Mouse (Mus musculus) thymus, adult 2 months (tissue): ENCODE data around the gene Pigl. TPM values are rescaled to one million over a fixed set of nuclear protein-coding genes. Genes with fewer than 3 reads are reported as not detected.

ENCODE experiments used
- DNase-seq: peaks from one replicate; pipeline ENCODE4 v3.0.0; 2021
- H3K27ac ChIP-seq: fragments of 200-500 bp; 2 replicates; pipeline ENCODE4 v1.5.1; 2012; ENCODE audit warnings: low read length, control low read depth; ENCODE audit not compliant: control insufficient read depth, insufficient read depth
- H3K27me3 ChIP-seq: fragments of 200-500 bp; 2 replicates; pipeline ENCODE4 v1.6.1; 2012; ENCODE audit warnings: mild to moderate bottlenecking, low read length, moderate library complexity, mixed read lengths; ENCODE audit not compliant: control insufficient read depth, insufficient read depth
- H3K36me3 ChIP-seq: fragments of 200-500 bp; 2 replicates; pipeline ENCODE4 v1.6.1; 2012; ENCODE audit warnings: mild to moderate bottlenecking, low read length, moderate library complexity; ENCODE audit not compliant: control insufficient read depth, insufficient read depth
- H3K4me1 ChIP-seq: fragments of 200-500 bp; replicated peaks from 2 replicates; pipeline ENCODE4 v1.6.1; 2012; ENCODE audit warnings: low read length; ENCODE audit not compliant: control insufficient read depth, insufficient read depth
- H3K4me3 ChIP-seq: fragments of 200-500 bp; 2 replicates; pipeline ENCODE4 v1.5.1; 2012; ENCODE audit warnings: mild to moderate bottlenecking, low read length, control low read depth, moderate library complexity; ENCODE audit not compliant: control insufficient read depth, insufficient read depth
- CTCF ChIP-seq: fragments of 200-500 bp; IDR thresholded peaks from 2 replicates; pipeline ENCODE4 v1.5.1; 2012; ENCODE audit warnings: mild to moderate bottlenecking, control low read depth, low read length, moderate library complexity, borderline replicate concordance; ENCODE audit not compliant: control insufficient read depth, poor library complexity, insufficient read depth; ENCODE audit errors: extremely low read depth
- POLR2A ChIP-seq: fragments of 200-500 bp; IDR thresholded peaks from 2 replicates; pipeline ENCODE4 v1.6.1; 2012; ENCODE audit warnings: mild to moderate bottlenecking, low read length, control low read depth, moderate library complexity; ENCODE audit not compliant: control insufficient read depth, poor library complexity, insufficient read depth; ENCODE audit errors: extremely low read depth
- WGBS: fragments of 180-500 bp; shearing (Covaris S2); methylation state at CpG from one replicate; pipeline ENCODE4 v1.1.7; 2018; 5-methylcytosine and 5-hydroxymethylcytosine counted together
- polyA plus RNA-seq: library from polyadenylated mRNA; depleted of rRNA; stranded (reverse); fragments of >200 nt; gene quantifications from 2 replicates; pipeline ENCODE4 v1.2.3, GENCODE M21; 2012; rRNA removed

Gene Pigl
- 8.4 and 10.5 TPM in 2 replicates for polyA plus RNA-seq

DNA sequence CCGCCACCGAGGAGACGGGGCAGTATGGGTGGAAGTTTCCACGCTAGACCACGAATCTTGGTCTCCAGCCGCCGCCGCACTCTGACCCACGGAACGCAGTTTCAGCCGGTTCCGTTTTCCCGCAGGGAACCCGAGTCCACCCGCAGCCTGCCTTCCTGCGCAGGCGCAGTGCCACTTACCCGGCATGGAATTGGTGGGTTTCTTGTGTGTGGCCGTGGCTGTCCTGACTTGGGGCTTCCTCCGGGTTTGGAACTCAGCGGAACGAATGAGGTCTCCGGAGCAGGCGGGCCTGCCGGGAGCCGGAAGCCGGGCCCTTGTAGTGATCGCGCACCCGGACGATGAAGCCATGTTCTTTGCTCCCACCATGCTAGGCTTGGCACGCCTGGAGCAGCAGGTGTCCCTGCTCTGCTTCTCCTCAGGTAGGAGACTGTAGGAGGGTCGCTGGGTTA lies at the start of gene Pigl, which contains the start of gene Ncor1:
Pigl (plus strand) TSS at position 185 of the 449 bp plus-strand sequence.
Ncor1 (minus strand) TSS at position 266 of the 449 bp plus-strand sequence.
- 0% methylated on average over 33 of the region's 33 CpGs for WGBS
- Histone ChIP-seq H3K27me3 (no peaks in the 10 kb centered on the region), H3K36me3 (no peaks in the 10 kb centered on the region), H3K4me1 (peaks cover under 1% of the 10 kb centered on the region), H3K27ac (peak within 1 kb of the TSS; percentile 94), H3K4me3 (peak within 1 kb of the TSS; percentile 94)
- DNase-seq, result peak; percentile 75
- no peak for TF ChIP-seq CTCF
- peak; percentile 77; the same call in 1 of the 2 replicates for TF ChIP-seq POLR2A

DNA sequence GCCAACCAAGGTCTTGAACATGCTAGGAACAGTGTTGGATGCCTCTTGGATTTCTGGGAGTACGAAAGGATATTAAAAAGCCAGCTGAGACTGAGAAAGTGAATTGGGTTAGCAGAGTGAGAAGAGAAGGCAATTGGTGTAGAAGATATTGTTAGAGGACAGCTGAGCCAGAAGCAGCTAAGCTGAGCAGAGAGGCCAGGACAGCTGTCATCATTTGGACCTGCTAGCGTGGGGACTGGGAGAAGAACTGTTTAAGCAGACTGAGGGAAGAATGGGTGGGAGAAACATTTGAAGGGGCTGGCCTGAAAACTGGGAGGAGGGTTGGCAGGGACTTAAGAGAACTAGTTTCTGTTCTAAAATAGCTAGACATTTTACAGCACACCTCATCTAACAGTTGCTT lies 49.4 kb upstream of the Pigl start:
- H3K27me3 ChIP-seq, result no peaks in the 10 kb centered on the region
- TF ChIP-seq CTCF, result no peak
- no peak for TF ChIP-seq POLR2A
- WGBS, result 100% methylated on average over 2 of the region's 2 CpGs
- peaks cover 32% of the 10 kb centered on the region for H3K36me3 ChIP-seq
- no peak overlapping the region for H3K27ac ChIP-seq
- no peak overlapping the region for H3K4me3 ChIP-seq
- no peak for DNase-seq
- H3K4me1 ChIP-seq, result no peaks in the 10 kb centered on the region

DNA sequence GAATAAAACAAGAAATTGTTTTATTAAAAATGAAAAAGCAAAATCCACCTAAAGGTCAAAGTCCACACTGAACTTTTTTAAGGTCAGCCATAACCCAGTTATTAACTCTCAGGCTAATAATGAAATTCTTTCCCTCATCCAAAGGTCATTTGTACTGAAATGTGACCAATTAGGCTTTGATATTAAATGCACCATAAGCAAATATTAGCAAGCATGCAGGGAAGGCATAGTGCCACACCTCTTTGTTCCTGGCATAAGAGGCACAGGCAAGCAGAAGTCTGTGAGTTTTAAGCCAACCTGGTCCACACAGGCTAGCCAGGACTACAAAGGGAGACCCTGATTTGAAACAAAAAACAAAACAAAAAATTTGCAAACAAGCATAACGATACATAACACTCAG lies 48.6 kb upstream of the Pigl start:
- TF ChIP-seq CTCF, result no peak
- TF ChIP-seq POLR2A, result no peak
- H3K27ac ChIP-seq, result no peak overlapping the region
- no peaks in the 10 kb centered on the region for H3K27me3 ChIP-seq
- no peak for DNase-seq
- H3K4me3 ChIP-seq, result no peak overlapping the region
- WGBS, result 100% methylated on average over 1 of the region's 1 CpGs
- no peaks in the 10 kb centered on the region for H3K4me1 ChIP-seq
- H3K36me3 ChIP-seq, result peaks cover 35% of the 10 kb centered on the region

DNA sequence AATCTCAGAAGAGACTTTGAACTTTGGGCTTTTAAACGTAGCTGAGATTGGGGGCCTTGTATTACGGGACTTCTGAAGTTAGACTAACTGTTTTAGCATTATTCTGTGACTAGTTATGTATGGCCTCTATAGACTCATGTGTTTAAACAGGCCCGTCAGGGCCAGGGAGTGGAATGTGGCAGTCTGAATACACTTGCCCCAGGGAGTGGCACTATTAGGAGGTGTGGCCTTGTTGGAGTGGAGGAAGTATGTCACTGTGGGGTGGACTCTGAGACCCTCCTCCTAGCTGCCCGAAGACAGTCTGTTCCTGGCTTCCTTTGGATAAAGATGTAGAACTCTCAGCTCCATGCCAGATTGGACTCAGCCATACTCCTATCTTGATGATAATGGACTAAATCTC lies 43.2 kb upstream of the Pigl start:
- Histone ChIP-seq H3K4me1 (no peaks in the 10 kb centered on the region), H3K27me3 (no peaks in the 10 kb centered on the region), H3K36me3 (peaks cover 46% of the 10 kb centered on the region), H3K4me3 (no peak overlapping the region), H3K27ac (no peak overlapping the region)
- DNase-seq, result no peak
- TF ChIP-seq POLR2A (no peak), CTCF (no peak)
- WGBS, result 95% methylated on average over 4 of the region's 4 CpGs

DNA sequence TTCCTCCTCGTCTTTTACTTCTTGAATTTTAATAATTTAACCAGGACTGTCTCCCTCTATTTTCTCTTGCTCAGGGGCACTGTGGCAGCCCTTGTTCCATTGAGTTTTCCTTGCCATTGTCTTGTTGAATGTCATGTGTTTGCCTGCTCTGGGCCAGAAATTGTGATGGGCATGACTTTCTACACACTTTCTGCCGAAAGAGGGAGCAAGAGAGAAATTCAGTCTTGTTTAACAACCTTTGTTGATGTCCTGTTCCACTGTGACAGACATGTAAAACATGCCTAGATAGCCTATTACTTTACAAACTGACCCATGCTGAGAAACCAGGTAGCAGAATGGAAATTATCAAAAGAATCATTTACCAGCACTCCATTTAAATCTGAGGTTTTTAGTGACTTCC lies 33.7 kb upstream of the Pigl start:
- Histone ChIP-seq H3K36me3 (peaks cover 46% of the 10 kb centered on the region), H3K4me3 (no peak overlapping the region), H3K4me1 (no peaks in the 10 kb centered on the region), H3K27ac (no peak overlapping the region), H3K27me3 (no peaks in the 10 kb centered on the region)
- no peak for DNase-seq
- TF ChIP-seq CTCF (no peak), POLR2A (no peak)
- WGBS, result 86% methylated on average over 2 of the region's 2 CpGs

DNA sequence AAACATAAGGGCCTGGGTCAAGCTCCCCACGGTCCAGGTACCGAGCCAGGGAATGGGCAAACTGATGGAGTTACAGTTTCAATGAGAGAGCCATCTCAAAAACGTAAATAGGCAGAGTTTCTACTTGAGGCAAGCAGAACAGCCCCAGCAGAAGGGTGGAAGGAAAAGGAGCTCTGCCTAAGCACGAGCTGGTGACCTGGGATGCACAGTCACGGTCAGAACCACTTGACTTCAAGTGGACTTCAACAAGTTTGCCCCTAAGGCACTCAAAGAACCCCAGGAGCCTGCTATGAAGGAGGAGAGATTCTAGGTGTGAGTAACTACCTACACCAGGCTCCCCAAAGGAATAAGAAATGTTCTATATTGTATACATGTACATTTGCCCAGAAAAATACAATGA lies 32.0 kb upstream of the Pigl start:
- no peak overlapping the region for H3K27ac ChIP-seq
- H3K4me1 ChIP-seq, result no peaks in the 10 kb centered on the region
- peaks cover 49% of the 10 kb centered on the region for H3K36me3 ChIP-seq
- DNase-seq, result no peak
- H3K4me3 ChIP-seq, result no peak overlapping the region
- 93% methylated on average over 5 of the region's 5 CpGs for WGBS
- TF ChIP-seq CTCF, result no peak
- no peak for TF ChIP-seq POLR2A
- H3K27me3 ChIP-seq, result no peaks in the 10 kb centered on the region

DNA sequence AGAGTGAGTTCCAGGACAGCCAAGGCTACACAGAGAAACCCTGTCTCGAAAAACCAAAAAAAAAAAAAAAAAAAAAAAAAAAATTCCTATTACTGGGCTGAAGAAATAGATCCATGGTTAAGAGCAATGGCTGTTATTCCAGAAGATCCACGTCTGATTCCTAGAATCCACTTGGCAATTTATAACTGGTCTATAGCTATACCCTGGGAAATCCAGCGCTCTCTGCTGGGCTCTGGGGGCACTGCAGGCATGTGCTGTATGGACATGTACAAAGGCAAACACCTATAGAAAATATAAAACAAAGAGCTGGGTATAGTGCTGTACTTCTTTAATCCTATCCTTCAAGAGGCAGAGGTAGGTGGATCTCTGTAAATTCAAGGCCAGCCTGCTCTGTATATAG lies 31.2 kb upstream of the Pigl start:
- 97% methylated on average over 2 of the region's 3 CpGs for WGBS
- Histone ChIP-seq H3K4me1 (no peaks in the 10 kb centered on the region), H3K27me3 (no peaks in the 10 kb centered on the region), H3K36me3 (peaks cover 48% of the 10 kb centered on the region), H3K27ac (no peak overlapping the region), H3K4me3 (no peak overlapping the region)
- peak; percentile 61 for DNase-seq
- TF ChIP-seq POLR2A (no peak), CTCF (no peak)
